Mouse (Mus musculus): ENCODE measurements at regions not wholly inside any gene's neighbourhood (a gene's known extent, or its start where the extent isn't known, plus 50 kb on each side); places are given as distances from the start of the nearest gene placed in this dataset.
"Not testable (repeated sequence)": the region's sequence is repeated elsewhere in the genome, so short reads cannot be mapped to it uniquely, and the experiment has no call there.

DNA sequence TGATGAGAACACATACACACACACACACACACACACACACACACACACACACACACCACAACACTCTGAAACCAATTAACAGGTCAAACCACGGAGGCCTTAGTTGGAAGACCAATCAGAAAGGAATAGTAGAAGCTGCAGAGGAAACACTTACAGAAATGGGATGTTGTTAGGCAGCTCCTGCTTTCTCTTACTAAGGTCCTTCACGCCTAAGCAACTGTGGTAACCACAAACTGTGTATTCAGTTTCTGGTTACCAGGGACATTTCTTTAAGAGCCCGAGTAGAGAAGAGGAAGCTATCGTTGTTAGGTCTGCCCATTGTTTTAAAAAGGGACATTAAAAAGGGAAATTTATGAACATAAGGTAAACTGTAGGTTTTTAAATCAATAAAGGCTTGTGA lies 70.1 kb upstream of the Olfr1507 start:
- no peak for ATAC-seq
- no peak overlapping the region for H3K4me3 ChIP-seq (ENCODE audit: low read length)
- H3K27ac ChIP-seq (ENCODE audit: low read depth, low read length), result no peak overlapping the region
- no peaks in the 10 kb centered on the region for H3K4me1 ChIP-seq (ENCODE audit: control insufficient read depth, insufficient read depth, low read depth, low read length)
- H3K9me3 ChIP-seq (ENCODE audit: control insufficient read depth, low read length), result no peaks in the 10 kb centered on the region
- WGBS, result 77% methylated on average over 4 of the region's 4 CpGs
- no peaks in the 10 kb centered on the region for H3K27me3 ChIP-seq (replicated peaks; ENCODE audit: control insufficient read depth, insufficient read depth, low read length)
- no peak overlapping the region for H3K9ac ChIP-seq (ENCODE audit: low read depth, low read length)
- H3K36me3 ChIP-seq (ENCODE audit: control insufficient read depth, insufficient read depth, low read length), result no peaks in the 10 kb centered on the region
- H3K4me2 ChIP-seq (ENCODE audit: low read length), result no peak overlapping the region

DNA sequence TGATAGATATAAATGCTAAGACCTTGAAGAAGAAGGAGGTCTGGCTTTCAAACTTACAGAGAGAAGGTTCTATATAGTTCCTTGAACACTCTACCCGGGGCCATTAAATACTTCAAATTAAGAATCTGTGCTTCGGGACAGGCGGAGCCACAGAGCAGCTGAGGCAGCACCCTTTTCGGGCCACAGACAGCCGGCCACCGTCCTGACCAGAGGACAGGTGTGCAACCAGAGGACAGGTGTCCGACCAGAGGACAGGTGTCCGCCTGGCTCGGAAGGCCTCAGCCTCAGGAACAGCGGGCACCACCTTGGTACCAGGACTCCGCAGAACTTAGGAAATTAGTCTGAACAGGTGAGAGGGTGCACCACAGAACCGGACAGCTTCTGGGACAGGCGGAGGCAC lies 60.8 kb upstream of the Olfr1507 start:
- H3K9ac ChIP-seq (ENCODE audit: low read depth, low read length); ATAC-seq: not testable (repeated sequence)
- 94% methylated on average over 11 of the region's 13 CpGs for WGBS

GRCm38 (mm10) chr14:52553399-52553798 lies 57.9 kb upstream of the Olfr1507 start:
- Histone ChIP-seq H3K27me3 (replicated peaks; ENCODE audit: control insufficient read depth, insufficient read depth, low read length) (no peaks in the 10 kb centered on the region), H3K4me3 (ENCODE audit: low read length) (no peak overlapping the region), H3K36me3 (ENCODE audit: control insufficient read depth, insufficient read depth, low read length) (no peaks in the 10 kb centered on the region), H3K9me3 (ENCODE audit: control insufficient read depth, low read length) (no peaks in the 10 kb centered on the region), H3K4me1 (ENCODE audit: control insufficient read depth, insufficient read depth, low read depth, low read length) (no peaks in the 10 kb centered on the region), H3K27ac (ENCODE audit: low read depth, low read length) (no peak overlapping the region), H3K9ac (ENCODE audit: low read depth, low read length) (no peak overlapping the region), H3K4me2 (ENCODE audit: low read length) (no peak overlapping the region)
- no peak for ATAC-seq

More for the DNA sequence above, 60.8 kb upstream of the Olfr1507 start:
- not testable (repeated sequence) for H3K4me3 ChIP-seq (ENCODE audit: low read length); H3K4me2 ChIP-seq (ENCODE audit: low read length); H3K27ac ChIP-seq (ENCODE audit: low read depth, low read length); H3K4me1 ChIP-seq (ENCODE audit: control insufficient read depth, insufficient read depth, low read depth, low read length); H3K27me3 ChIP-seq (replicated peaks; ENCODE audit: control insufficient read depth, insufficient read depth, low read length); H3K36me3 ChIP-seq (ENCODE audit: control insufficient read depth, insufficient read depth, low read length); H3K9me3 ChIP-seq (ENCODE audit: control insufficient read depth, low read length)

DNA sequence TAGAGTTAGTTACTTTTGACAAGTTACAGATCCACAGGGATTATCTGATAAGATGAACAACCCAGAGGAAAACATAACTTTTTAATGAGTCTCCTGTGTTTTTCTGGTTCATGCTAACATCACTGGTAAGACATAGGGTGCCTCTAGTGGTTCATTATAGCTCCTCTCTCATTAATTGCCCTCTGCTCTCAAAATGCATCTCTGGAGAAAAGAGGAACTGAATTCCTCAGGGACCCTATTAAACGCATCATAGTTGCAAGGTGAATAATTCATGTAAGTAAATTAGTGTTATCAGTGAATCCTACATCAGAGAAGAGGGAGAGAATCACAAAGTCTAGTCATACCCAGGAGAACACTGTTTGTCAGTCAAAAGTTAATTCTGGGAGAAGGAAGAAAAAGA lies 52.4 kb upstream of the Olfr1507 start:
- Histone ChIP-seq H3K27me3 (replicated peaks; ENCODE audit: control insufficient read depth, insufficient read depth, low read length) (no peaks in the 10 kb centered on the region), H3K4me3 (ENCODE audit: low read length) (no peak overlapping the region), H3K9me3 (ENCODE audit: control insufficient read depth, low read length) (no peaks in the 10 kb centered on the region), H3K4me1 (ENCODE audit: control insufficient read depth, insufficient read depth, low read depth, low read length) (no peaks in the 10 kb centered on the region), H3K36me3 (ENCODE audit: control insufficient read depth, insufficient read depth, low read length) (no peaks in the 10 kb centered on the region), H3K4me2 (ENCODE audit: low read length) (no peak overlapping the region), H3K27ac (ENCODE audit: low read depth, low read length) (no peak overlapping the region), H3K9ac (ENCODE audit: low read depth, low read length) (no peak overlapping the region)
- 78% methylated on average over 1 of the region's 1 CpGs for WGBS
- no peak for ATAC-seq

Measured in hindbrain, embryonic 16.5 days (tissue).